Mouse (Mus musculus) liver, postnatal 0 days (tissue): ENCODE data around the gene H6pd. TPM values are rescaled to one million over a fixed set of nuclear protein-coding genes. Genes with fewer than 3 reads are reported as not detected.
A peak's percentile ranks its signal among the peaks of the same experiment; 100 is the strongest.

ENCODE experiments used
- ATAC-seq: fragments of 200-750 bp; cut with Nextera tagmentation; 2 replicates; pipeline ENCODE4 v1.8.0; 2017; ENCODE audit warnings: mild to moderate bottlenecking, moderate library complexity
- DNase-seq: peaks from one replicate; pipeline ENCODE4 v3.0.0-alpha.2; 2016
- H3K27ac ChIP-seq: fragments of 300-500 bp; sonication (generic); 2 replicates; pipeline ENCODE4 v1.5.1; 2014; ENCODE audit warnings: antibody characterized with exemption, moderate library complexity, mild to moderate bottlenecking, low read depth
- H3K27me3 ChIP-seq: fragments of 300-500 bp; sonication (generic); 2 replicates; pipeline ENCODE4 v1.6.1; 2014; ENCODE audit warnings: low read length, control low read depth, mixed read lengths; ENCODE audit not compliant: insufficient read depth
- H3K36me3 ChIP-seq: fragments of 300-500 bp; sonication (generic); replicated peaks from 2 replicates; pipeline ENCODE4 v1.6.1; 2014; ENCODE audit warnings: mild to moderate bottlenecking, control low read depth, low read length, moderate library complexity, mixed read lengths; ENCODE audit not compliant: insufficient read depth
- H3K4me1 ChIP-seq: fragments of 300-500 bp; sonication (generic); 2 replicates; pipeline ENCODE4 v1.6.1; 2014; ENCODE audit warnings: antibody characterized with exemption, mild to moderate bottlenecking, control low read depth; ENCODE audit not compliant: insufficient read depth
- H3K4me2 ChIP-seq: fragments of 300-500 bp; sonication (generic); 2 replicates; pipeline ENCODE4 v1.6.1; 2014; ENCODE audit warnings: low read depth, mild to moderate bottlenecking, low read length, moderate library complexity, mixed read lengths
- H3K4me3 ChIP-seq: fragments of 300-500 bp; sonication (generic); 2 replicates; pipeline ENCODE4 v1.5.1; 2014; ENCODE audit warnings: low read depth, low read length
- H3K9ac ChIP-seq: fragments of 300-500 bp; sonication (generic); replicated peaks from 2 replicates; pipeline ENCODE4 v1.6.1; 2014; ENCODE audit warnings: mild to moderate bottlenecking, moderate library complexity
- H3K9me3 ChIP-seq: fragments of 300-500 bp; sonication (generic); 2 replicates; pipeline ENCODE4 v1.6.1; 2016; ENCODE audit warnings: mild to moderate bottlenecking, control low read depth, low read length, mixed read lengths
- CTCF ChIP-seq: sonication (generic); IDR thresholded peaks from 2 replicates; pipeline ENCODE4 v1.5.1; 2016; ENCODE audit warnings: antibody characterized with exemption, low read depth
- EP300 ChIP-seq: IDR thresholded peaks from 2 replicates; pipeline ENCODE4 v1.6.1; 2016; ENCODE audit warnings: antibody characterized with exemption, low read depth, mild to moderate bottlenecking
- WGBS: fragments of 180-500 bp; shearing (Covaris S2); extraction: QIAGEN DNeasy Blood & Tissue Kit; methylation state at CpG from one replicate; pipeline ENCODE4 v1.1.7; 2014; ENCODE audit not compliant: insufficient replicate concordance; 5-methylcytosine and 5-hydroxymethylcytosine counted together
- polyA plus RNA-seq: library from polyadenylated mRNA; unstranded; fragments of >200 nt; fragmentation: Nextera tagmentation; extraction: Ambion mirVana; gene quantifications from 2 replicates; pipeline ENCODE4 v1.2.1, GENCODE M21; 2015

Gene H6pd
- polyA plus RNA-seq, 1 experiment from 2014 or later, result 36.5 TPM

DNA sequence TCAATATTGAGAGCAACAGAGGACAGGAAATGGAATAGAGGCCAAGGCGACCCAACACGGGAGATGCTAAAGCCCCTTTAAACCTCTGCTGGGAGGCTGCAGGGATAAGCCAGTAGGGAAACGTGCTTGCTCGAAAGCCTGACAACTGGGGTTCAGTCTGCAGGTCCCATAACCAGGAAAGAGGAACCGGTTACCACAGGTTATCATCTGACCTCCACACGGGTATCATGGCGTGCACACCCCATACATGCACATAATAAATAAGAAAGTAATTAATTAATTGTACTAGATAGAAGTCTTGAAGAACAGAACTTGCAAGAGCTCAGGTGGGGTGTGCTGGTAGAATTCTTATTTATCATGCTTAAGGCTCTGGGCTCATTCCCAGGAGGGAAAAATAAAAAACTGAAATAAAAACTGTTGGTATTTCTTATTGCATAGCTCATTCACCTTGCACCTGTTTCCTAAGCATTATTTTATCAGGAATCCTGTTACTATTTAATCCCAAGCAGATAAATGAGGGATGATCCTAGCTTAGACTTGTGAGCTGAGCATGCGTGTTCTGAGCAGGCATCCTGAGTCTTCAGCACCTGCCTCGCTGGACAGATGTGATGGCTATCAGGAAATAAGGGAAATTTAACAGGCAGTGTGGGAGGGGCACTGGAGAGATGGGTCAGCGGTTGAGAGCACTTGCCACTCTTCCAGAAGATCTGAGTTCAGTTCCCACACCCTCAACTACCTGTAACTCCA lies 22.0 kb downstream of the H6pd start:
- 74% methylated on average over 10 of the region's 10 CpGs for WGBS
- DNase-seq (no peak), ATAC-seq (no peak)
- Histone ChIP-seq H3K4me3 (no peak overlapping the region), H3K27ac (no peak overlapping the region), H3K27me3 (no peaks in the 10 kb centered on the region), H3K9ac (no peak overlapping the region), H3K4me1 (peaks cover 33% of the 10 kb centered on the region), H3K9me3 (no peaks in the 10 kb centered on the region), H3K36me3 (peaks cover 49% of the 10 kb centered on the region), H3K4me2 (no peak overlapping the region)
- TF ChIP-seq EP300 (no peak), CTCF (no peak)

DNA sequence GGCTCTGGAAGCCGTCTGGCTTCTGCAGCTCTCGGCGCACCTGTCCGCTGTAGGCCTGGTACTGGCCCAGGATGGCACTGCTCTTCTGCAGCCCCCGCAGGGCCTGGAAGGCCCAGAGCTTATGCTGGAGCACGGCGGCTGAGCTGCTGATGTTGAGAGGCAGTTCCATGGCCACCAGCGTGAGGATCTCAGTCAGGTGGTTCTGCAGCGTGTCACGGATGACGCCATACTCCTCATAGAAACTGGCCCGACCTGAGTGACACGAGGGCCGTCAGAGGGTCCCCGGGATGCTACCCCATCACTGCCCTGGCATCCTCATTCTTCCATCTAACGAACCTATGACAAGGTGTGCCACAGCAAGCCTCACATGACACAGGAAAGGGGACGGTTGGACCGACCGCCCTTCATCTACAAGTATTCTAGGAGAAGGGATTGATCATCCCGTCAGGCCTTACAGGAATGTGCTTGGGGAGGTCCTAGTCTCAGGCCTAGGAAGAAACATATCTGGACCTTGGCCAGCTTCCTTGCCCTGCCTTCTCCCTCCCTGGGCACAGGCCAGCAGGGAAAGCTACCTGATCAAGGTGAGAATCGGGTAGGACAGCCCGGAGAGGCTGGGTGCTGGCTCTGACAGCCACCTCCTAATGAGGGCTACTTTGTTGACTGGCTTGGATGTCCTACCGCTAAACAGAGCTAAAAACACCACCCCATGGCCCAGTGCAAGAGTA lies 24.7 kb downstream of the H6pd start:
- ATAC-seq, result no peak
- Histone ChIP-seq H3K27me3 (no peaks in the 10 kb centered on the region), H3K4me2 (no peak overlapping the region), H3K27ac (no peak overlapping the region), H3K9me3 (no peaks in the 10 kb centered on the region), H3K36me3 (peaks cover 66% of the 10 kb centered on the region), H3K4me3 (no peak overlapping the region), H3K4me1 (peaks cover 15% of the 10 kb centered on the region), H3K9ac (no peak overlapping the region)
- no peak for TF ChIP-seq EP300
- TF ChIP-seq CTCF, result no peak
- whole genome bisulfite sequencing, result 87% methylated on average over 23 of the region's 23 CpGs
- no peak for DNase-seq

DNA sequence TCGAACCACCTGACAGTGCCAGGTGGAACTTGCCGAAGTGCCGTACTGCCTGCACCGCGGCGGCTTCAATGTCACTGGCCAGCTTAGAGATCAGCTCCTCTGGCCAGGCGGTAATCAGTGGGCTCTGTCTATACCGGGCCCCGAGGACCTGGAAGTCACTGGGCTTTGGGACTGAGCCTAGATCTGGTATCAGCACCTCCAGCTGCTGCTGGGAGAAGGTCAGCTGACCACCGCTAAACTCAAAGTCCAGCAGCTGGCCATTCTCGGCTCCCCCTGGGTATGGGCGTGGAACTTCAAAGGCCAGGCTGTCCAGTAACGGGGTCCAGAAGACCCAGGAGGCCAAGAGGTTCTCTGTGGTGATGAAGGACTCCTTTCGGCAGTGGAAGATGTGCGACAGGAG lies 26.7 kb downstream of the H6pd start:
- no peak for DNase-seq
- H3K9me3 ChIP-seq, result no peaks in the 10 kb centered on the region
- no peak overlapping the region for H3K4me2 ChIP-seq
- no peak overlapping the region for H3K9ac ChIP-seq
- no peak overlapping the region for H3K4me3 ChIP-seq
- peak; percentile 46 for ATAC-seq
- H3K27ac ChIP-seq, result peak overlapping the region; percentile 16; the same call in 1 of the 2 replicates
- whole genome bisulfite sequencing, result 78% methylated on average over 15 of the region's 15 CpGs
- H3K4me1 ChIP-seq, result peaks cover 8% of the 10 kb centered on the region
- H3K27me3 ChIP-seq, result no peaks in the 10 kb centered on the region
- TF ChIP-seq CTCF (no peak), EP300 (no peak)
- peaks cover 64% of the 10 kb centered on the region for H3K36me3 ChIP-seq

DNA sequence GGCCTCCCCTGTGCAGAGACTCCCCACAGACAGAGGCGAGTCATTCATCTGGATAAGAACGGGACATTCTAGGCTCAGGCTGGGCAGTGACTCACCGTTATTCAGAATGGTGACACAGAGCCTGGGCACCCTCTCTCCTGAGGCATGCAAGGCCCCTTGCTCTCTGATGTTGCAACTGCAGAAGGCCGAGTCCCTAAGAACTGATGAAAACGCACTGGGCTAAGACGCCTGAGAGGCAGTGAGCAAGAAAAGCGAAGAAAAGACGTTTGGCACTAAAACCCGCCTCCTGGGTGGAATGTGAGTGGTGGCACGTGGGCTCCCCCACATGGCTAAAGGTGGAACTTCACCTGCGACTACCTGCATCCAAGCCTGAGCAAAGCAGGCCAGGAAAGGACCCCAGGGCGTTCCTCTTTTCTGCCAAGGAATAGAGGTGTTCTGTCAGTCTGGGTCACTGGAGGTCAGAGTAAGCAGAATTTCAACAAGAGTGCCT lies 29.0 kb downstream of the H6pd start:
- Histone ChIP-seq H3K4me3 (no peak overlapping the region), H3K4me2 (peak overlapping the region; percentile 13; the same call in 1 of the 2 replicates), H3K27ac (no peak overlapping the region), H3K27me3 (no peaks in the 10 kb centered on the region), H3K36me3 (peaks cover 45% of the 10 kb centered on the region), H3K9ac (no peak overlapping the region; the same call in 1 of the 2 replicates), H3K4me1 (peaks cover 13% of the 10 kb centered on the region; the same call in 1 of the 2 replicates), H3K9me3 (no peaks in the 10 kb centered on the region)
- ATAC-seq (peak; percentile 35), DNase-seq (peak; percentile 86)
- WGBS, result 11% methylated on average over 12 of the region's 12 CpGs
- TF ChIP-seq CTCF, result peak; percentile 94
- TF ChIP-seq EP300, result no peak

DNA sequence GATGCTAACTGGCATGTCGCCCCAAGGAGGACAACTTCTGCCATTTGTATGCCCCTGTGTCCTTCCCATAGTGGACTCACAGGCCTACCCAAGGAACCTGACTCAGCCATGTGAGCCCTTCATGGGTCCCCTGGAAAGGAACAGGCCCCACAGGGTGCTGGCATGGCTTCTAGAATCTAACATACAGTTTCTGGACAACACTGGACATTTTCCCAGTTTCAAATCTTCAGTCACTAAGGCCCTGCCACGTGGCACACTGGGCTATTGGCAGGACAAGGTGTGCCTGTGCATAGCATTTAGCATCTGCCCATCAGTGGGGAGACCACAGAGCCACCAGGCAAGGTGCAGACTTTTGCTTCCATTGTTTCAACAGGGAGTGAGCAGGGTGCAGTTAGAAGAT lies 30.0 kb downstream of the H6pd start:
- H3K4me1 ChIP-seq, result peaks cover 13% of the 10 kb centered on the region; the same call in 1 of the 2 replicates
- H3K4me2 ChIP-seq, result no peak overlapping the region
- no peak overlapping the region for H3K27ac ChIP-seq
- DNase-seq (no peak), ATAC-seq (no peak)
- no peaks in the 10 kb centered on the region for H3K9me3 ChIP-seq
- TF ChIP-seq EP300 (no peak), CTCF (no peak)
- no peak overlapping the region for H3K9ac ChIP-seq
- 83% methylated on average over 2 of the region's 2 CpGs for WGBS
- H3K27me3 ChIP-seq, result no peaks in the 10 kb centered on the region
- H3K36me3 ChIP-seq, result peaks cover 35% of the 10 kb centered on the region
- H3K4me3 ChIP-seq, result no peak overlapping the region

DNA sequence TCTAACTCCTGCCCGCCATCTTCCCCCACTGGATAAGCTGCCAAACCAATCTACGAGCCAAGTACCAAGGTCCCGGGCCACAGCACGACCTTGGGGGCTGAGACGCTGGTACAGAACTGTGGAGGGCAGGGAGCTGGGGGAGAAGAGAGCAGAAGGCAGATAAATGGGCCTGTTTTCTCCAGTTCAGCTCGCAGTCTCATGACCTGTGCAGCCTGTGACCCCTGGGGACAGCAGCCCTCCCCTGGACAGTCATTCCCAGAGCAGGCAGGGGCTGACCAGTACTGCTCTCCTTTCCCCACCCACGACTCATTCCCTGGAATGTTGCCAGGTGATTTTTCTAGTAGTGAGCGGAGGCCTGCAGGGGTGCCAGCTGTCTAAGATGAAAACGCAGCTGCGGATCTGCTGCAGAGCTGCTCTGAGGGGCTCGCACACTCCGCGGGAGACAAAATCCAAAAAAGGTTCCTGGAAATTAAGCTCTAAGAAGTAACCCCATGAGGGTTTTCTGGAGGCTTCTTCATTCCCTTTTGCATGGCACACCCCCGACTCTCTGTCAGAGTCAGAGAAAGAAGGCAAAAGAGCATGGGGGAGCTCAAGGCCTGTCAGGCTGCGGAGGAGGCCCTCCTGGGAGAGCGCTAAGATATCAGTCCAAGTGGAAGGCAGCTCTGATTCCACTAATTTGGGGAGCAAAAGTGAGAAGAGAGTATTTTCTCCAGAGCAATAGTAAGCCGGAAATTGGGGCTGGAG lies 30.9 kb downstream of the H6pd start:
- DNase-seq (no peak), ATAC-seq (0 out of 2 replicates have a peak, but pooled peaks have one; percentile 14)
- H3K27me3 ChIP-seq, result no peaks in the 10 kb centered on the region
- H3K9me3 ChIP-seq, result no peaks in the 10 kb centered on the region
- peaks cover 13% of the 10 kb centered on the region; the same call in 1 of the 2 replicates for H3K4me1 ChIP-seq
- no peak overlapping the region for H3K4me2 ChIP-seq
- H3K27ac ChIP-seq, result peak overlapping the region; percentile 11; the same call in 1 of the 2 replicates
- 66% methylated on average over 17 of the region's 17 CpGs for WGBS
- no peak overlapping the region for H3K4me3 ChIP-seq
- no peak overlapping the region for H3K9ac ChIP-seq
- peaks cover 28% of the 10 kb centered on the region for H3K36me3 ChIP-seq
- TF ChIP-seq CTCF (no peak), EP300 (no peak)
